Mouse (Mus musculus): ENCODE measurements at regions not wholly inside any gene's neighbourhood (a gene's known extent, or its start where the extent isn't known, plus 50 kb on each side); places are given as distances from the start of the nearest gene placed in this dataset.

- Histone ChIP-seq H3K9ac (ENCODE audit: low read depth, low read length) (no peak overlapping the region), H3K27ac (no peak overlapping the region), H3K79me2 (replicated peaks; ENCODE audit: control insufficient read depth, insufficient read depth, low read length) (no peaks in the 10 kb centered on the region), H3K4me3 (no peak overlapping the region), H3K4me1 (ENCODE audit: control insufficient read depth, insufficient read depth, low read length) (no peaks in the 10 kb centered on the region), H3K36me3 (ENCODE audit: control insufficient read depth, insufficient read depth, low read length) (no peaks in the 10 kb centered on the region), H3K27me3 (ENCODE audit: control insufficient read depth, insufficient read depth, low read length) (no peaks in the 10 kb centered on the region)
- 53% methylated on average over 4 of the region's 4 CpGs for WGBS
- intact Hi-C loops (cut with DNase I) = no loop called here
- no peak for DNase-seq
- no peak for TF ChIP-seq EP300 (IDR thresholded peaks at IDR 0.05; ENCODE audit: insufficient read depth, low read depth, low read length)
- no peak for TF ChIP-seq POLR2A (IDR thresholded peaks at IDR 0.05; ENCODE audit: insufficient read depth, low read depth, low read length)
- no peak for TF ChIP-seq CTCF (IDR thresholded peaks at IDR 0.05)
These were observed 59.1 kb upstream of the Satb1 start for GRCm38 (mm10) chr17:51892159-51892558.
